Mouse (Mus musculus): Measurements from ENCODE around the gene Itprip.

- TF ChIP-seq POLR2A (IDR thresholded peaks at IDR 0.05; ENCODE audit: insufficient read depth, low read depth, low read length) (no peak), CTCF (IDR thresholded peaks at IDR 0.05) (no peak)
Measured at GRCm38 (mm10) chr19:47953169-47953568, 34.1 kb upstream of the Itprip start.

Measured in heart, adult 2 months (tissue).